Mouse (Mus musculus) layer of hippocampus, adult 9-10 months (tissue): ENCODE data around the gene Cuedc1.

ENCODE experiments used
- DNase-seq: peaks from one replicate; pipeline ENCODE4 v3.0.0; 2022; ENCODE audit warnings: low spot score

Gene Cuedc1

GRCm38 (mm10) chr11:88098021-88098729 lies at the start of gene Cuedc1:
Gene Cuedc1, plus strand, starts transcription at chr11:88098058.
- no peak for DNase-seq

GRCm38 (mm10) chr11:88048961-88049670 lies 48.7 kb upstream of the Cuedc1 start:
- no peak for DNase-seq

GRCm38 (mm10) chr11:88049732-88050131 lies 48.1 kb upstream of the Cuedc1 start:
- DNase-seq, result no peak

GRCm38 (mm10) chr11:88052638-88053037 lies 45.2 kb upstream of the Cuedc1 start:
- no peak for DNase-seq

GRCm38 (mm10) chr11:88053821-88054220 lies 44.0 kb upstream of the Cuedc1 start:
- DNase-seq, result no peak

- no peak for DNase-seq
These were observed 43.3 kb upstream of the Cuedc1 start for GRCm38 (mm10) chr11:88054589-88054988.

- DNase-seq, result no peak
These were observed 42.1 kb upstream of the Cuedc1 start for GRCm38 (mm10) chr11:88055777-88056176.

GRCm38 (mm10) chr11:88057788-88058187 lies 40.1 kb upstream of the Cuedc1 start:
- DNase-seq, result no peak

- DNase-seq, result no peak
These were observed 38.7 kb upstream of the Cuedc1 start for GRCm38 (mm10) chr11:88059141-88059540.

GRCm38 (mm10) chr11:88061892-88062625 lies 35.8 kb upstream of the Cuedc1 start:
- DNase-seq, result no peak

- DNase-seq, result no peak
These were observed 32.1 kb upstream of the Cuedc1 start for GRCm38 (mm10) chr11:88065732-88066131.

- DNase-seq, result no peak
These were observed 30.7 kb upstream of the Cuedc1 start for GRCm38 (mm10) chr11:88067191-88067585.

- no peak for DNase-seq
These were observed 30.1 kb upstream of the Cuedc1 start, which contains the start of gene Vezf1 for GRCm38 (mm10) chr11:88067586-88068410. Gene Vezf1, plus strand, starts transcription at chr11:88068279.

GRCm38 (mm10) chr11:88068411-88069245 lies 29.2 kb upstream of the Cuedc1 start:
- DNase-seq, result no peak

- DNase-seq, result no peak
These were observed 28.6 kb upstream of the Cuedc1 start for GRCm38 (mm10) chr11:88069246-88069570.

- DNase-seq, result no peak
These were observed 27.5 kb upstream of the Cuedc1 start for GRCm38 (mm10) chr11:88070392-88070791.

GRCm38 (mm10) chr11:88071113-88071512 lies 26.7 kb upstream of the Cuedc1 start:
- DNase-seq, result no peak

GRCm38 (mm10) chr11:88073343-88073875 lies 24.4 kb upstream of the Cuedc1 start:
- DNase-seq, result no peak

GRCm38 (mm10) chr11:88075701-88076100 lies 22.2 kb upstream of the Cuedc1 start:
- no peak for DNase-seq

- no peak for DNase-seq
These were observed 21.5 kb upstream of the Cuedc1 start for GRCm38 (mm10) chr11:88076394-88076793.

GRCm38 (mm10) chr11:88083699-88084098 lies 14.2 kb upstream of the Cuedc1 start:
- no peak for DNase-seq
